Mouse (Mus musculus) gastrocnemius, adult 2 months (tissue): ENCODE measurements around the gene Asb18. TPM values are rescaled to one million over a fixed set of nuclear protein-coding genes. Genes with fewer than 3 reads are reported as not detected.

Experiments used
- DNase-seq: peaks from one replicate; pipeline ENCODE4 v3.0.0; 2022
- H3K27ac ChIP-seq: fragments of 200-600 bp; 2 replicates; pipeline ENCODE4 v1.8.1; 2022; ENCODE audit warnings: mild to moderate bottlenecking
- H3K4me3 ChIP-seq: fragments of 200-600 bp; 2 replicates; pipeline ENCODE4 v1.8.1; 2022; ENCODE audit warnings: mild to moderate bottlenecking, moderate library complexity
- CTCF ChIP-seq: fragments of 200-600 bp; IDR thresholded peaks from 2 replicates; pipeline ENCODE4 v1.8.1; 2022; ENCODE audit warnings: antibody characterized with exemption, mild to moderate bottlenecking, moderate library complexity
- intact Hi-C: fragments of 180-260 bp; cut with DNase I; formaldehyde crosslinking; loops from one replicate; pipeline ENCODE4 v1.15.1; 2025
- total RNA-seq, 2 experiments: library from RNA; stranded (reverse); gene quantifications; 2 replicates each; pipeline ENCODE4 v1.2.3; 2021

The Asb18 gene
- total RNA-seq, 2 experiments from 2014 or later, result 18.0 to 39.9 TPM

- intact Hi-C loops, result no loop called here
- no peak overlapping the region for H3K27ac ChIP-seq
- H3K4me3 ChIP-seq, result no peak overlapping the region
- TF ChIP-seq CTCF, result no peak
- no peak for DNase-seq
These were observed 111.8 kb downstream of the Asb18 start for GRCm38 (mm10) chr1:89902641-89903040.

- intact Hi-C loops, result no loop called here
- TF ChIP-seq CTCF, result no peak
- H3K27ac ChIP-seq, result no peak overlapping the region
- no peak overlapping the region for H3K4me3 ChIP-seq
- DNase-seq, result no peak
These were observed 112.2 kb downstream of the Asb18 start for GRCm38 (mm10) chr1:89902236-89902635.

GRCm38 (mm10) chr1:89901381-89901780 is 113.1 kb downstream of the Asb18 start:
- no peak overlapping the region for H3K27ac ChIP-seq
- intact Hi-C loops, result no loop called here
- TF ChIP-seq CTCF, result no peak
- no peak for DNase-seq
- no peak overlapping the region for H3K4me3 ChIP-seq

Other genes with a start within 250 kb of the Asb18 start
- gene Gbx2, start 83.5 kb downstream of the Asb18 start, total RNA-seq, result under 1 TPM in 1 of 2 experiments, not detected in 1; 0.56 TPM
- gene Iqca, start 138.7 kb upstream of the Asb18 start, total RNA-seq, result not detected
- 10 to 100 TPM; 10.7 to 17.2 TPM for gene Ackr3, start 189.3 kb upstream of the Asb18 start, total RNA-seq